8 mouse cellular contexts compared by ENCODE assay signal in the genomic region with DNA sequence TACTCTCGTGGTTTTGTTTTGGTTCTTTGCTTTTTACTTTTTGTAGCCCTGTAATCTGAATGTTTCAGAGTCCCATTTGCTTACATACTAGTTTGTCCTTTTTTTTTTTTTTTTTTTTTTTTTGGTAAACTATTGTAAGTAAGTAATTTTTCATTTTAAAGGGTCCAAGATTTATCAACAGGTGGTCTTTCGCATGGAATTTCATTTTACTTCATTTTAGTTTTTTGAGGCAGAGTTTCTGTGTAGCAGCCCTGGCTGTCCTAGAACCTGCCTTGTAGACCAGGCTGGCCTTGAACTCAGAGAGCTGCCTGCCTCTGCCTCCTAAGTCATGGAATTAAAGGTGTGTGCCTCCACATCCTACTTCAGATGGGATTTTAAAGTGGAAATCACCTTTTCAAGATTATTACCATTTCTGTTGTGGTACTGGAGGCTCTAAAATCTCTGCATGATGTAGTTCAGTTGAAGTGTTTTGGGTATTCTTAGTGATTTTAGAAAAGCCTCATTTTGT. TPM values are rescaled to one million over a fixed set of nuclear protein-coding genes. Genes with fewer than 3 reads are reported as not detected.
A peak's percentile ranks its signal among the peaks of the same experiment; 100 is the strongest.
DNase-seq lines count a peak whose midpoint lies in the region; ATAC-seq and TF ChIP-seq lines count a peak whose summit lies in the region.

No protein-coding gene starts in this region.

- no peak for DNase-seq in kidney, adult 8-10 months
- DNase-seq in retina, embryonic 14.5 days (ENCODE audit: low spot score): no peak
- no peak for DNase-seq in urinary bladder, postnatal 10 days (ENCODE audit: low spot score)
- no peak for DNase-seq in gastrocnemius, postnatal 4 days (ENCODE audit: low spot score in 2 of 2)

- TF ChIP-seq POLR2A in bone marrow, adult 2 months (IDR thresholded peaks at IDR 0.05; ENCODE audit: borderline replicate concordance, control insufficient read depth, low read depth, low read length): no peak

- H3K9ac ChIP-seq in kidney, embryonic 15.5 days: 0 out of 2 replicates have a peak overlapping the region, but pooled peaks have one; percentile 74
- no peak overlapping the region for H3K9ac ChIP-seq in hindbrain, embryonic 15.5 days
- no peak overlapping the region for H3K9ac ChIP-seq in midbrain, embryonic 15.5 days

- peak overlapping the region; percentile 97; the same call in 1 of the 2 replicates for H3K27ac ChIP-seq in kidney, embryonic 15.5 days
- no peak overlapping the region for H3K27ac ChIP-seq in bone marrow, adult 2 months (ENCODE audit: control insufficient read depth, insufficient read depth, low read depth, low read length, poor library complexity)
- H3K27ac ChIP-seq in hindbrain, embryonic 15.5 days (replicated peaks): no peak overlapping the region
- H3K27ac ChIP-seq in midbrain, embryonic 15.5 days: no peak overlapping the region

- no peaks in the 10 kb centered on the region for H3K9me3 ChIP-seq in kidney, embryonic 15.5 days (replicated peaks)
- H3K9me3 ChIP-seq in hindbrain, embryonic 15.5 days: no peaks in the 10 kb centered on the region
- no peaks in the 10 kb centered on the region for H3K9me3 ChIP-seq in midbrain, embryonic 15.5 days

- WGBS in kidney, embryonic 15.5 days: 45% methylated on average over 2 of the region's 2 CpGs
- 43% methylated on average over 2 of the region's 2 CpGs for WGBS in bone marrow, adult 2 months
- 50% methylated on average over 2 of the region's 2 CpGs for WGBS in hindbrain, embryonic 15.5 days
- WGBS in midbrain, embryonic 15.5 days: 51% methylated on average over 2 of the region's 2 CpGs

- peaks cover 8% of the 10 kb centered on the region for H3K4me1 ChIP-seq in kidney, embryonic 15.5 days
- H3K4me1 ChIP-seq in bone marrow, adult 2 months (ENCODE audit: control insufficient read depth, insufficient read depth, low read length): no peaks in the 10 kb centered on the region; the same call in 1 of the 2 replicates
- H3K4me1 ChIP-seq in hindbrain, embryonic 15.5 days (replicated peaks): peaks cover 9% of the 10 kb centered on the region
- peaks cover 8% of the 10 kb centered on the region for H3K4me1 ChIP-seq in midbrain, embryonic 15.5 days

- no peak for ATAC-seq in kidney, embryonic 15.5 days (replicated peaks; ENCODE audit: low FRiP score)
- no peak for ATAC-seq in hindbrain, embryonic 15.5 days (ENCODE audit: low FRiP score, low read depth)
- ATAC-seq in midbrain, embryonic 15.5 days (replicated peaks): no peak

- peak overlapping the region; percentile 71 for H3K4me2 ChIP-seq in kidney, embryonic 15.5 days
- peak overlapping the region; percentile 65 for H3K4me2 ChIP-seq in hindbrain, embryonic 15.5 days
- H3K4me2 ChIP-seq in midbrain, embryonic 15.5 days: peak overlapping the region; percentile 79

- peak overlapping the region; percentile 89 for H3K4me3 ChIP-seq in kidney, embryonic 15.5 days (replicated peaks)
- peak overlapping the region; percentile 37 for H3K4me3 ChIP-seq in bone marrow, adult 2 months (replicated peaks; ENCODE audit: control insufficient read depth, low read depth, low read length)
- peak overlapping the region; percentile 90 for H3K4me3 ChIP-seq in hindbrain, embryonic 15.5 days
- peak overlapping the region; percentile 87 for H3K4me3 ChIP-seq in midbrain, embryonic 15.5 days

- TF ChIP-seq CTCF in bone marrow, adult 2 months (IDR thresholded peaks at IDR 0.05; ENCODE audit: control insufficient read depth, insufficient read depth, low read length): no peak

- no peaks in the 10 kb centered on the region for H3K27me3 ChIP-seq in kidney, embryonic 15.5 days
- H3K27me3 ChIP-seq in hindbrain, embryonic 15.5 days: no peaks in the 10 kb centered on the region
- H3K27me3 ChIP-seq in midbrain, embryonic 15.5 days (replicated peaks): no peaks in the 10 kb centered on the region

- peaks cover 14% of the 10 kb centered on the region; the same call in 1 of the 2 replicates for H3K36me3 ChIP-seq in kidney, embryonic 15.5 days
- H3K36me3 ChIP-seq in hindbrain, embryonic 15.5 days: no peaks in the 10 kb centered on the region
- no peaks in the 10 kb centered on the region for H3K36me3 ChIP-seq in midbrain, embryonic 15.5 days (replicated peaks)

RNA-seq across cellular contexts. Expression of a gene that starts 2.2 kb away (rescaled TPM):
- 23.9 and 25.9 TPM in 2 replicates for polyA plus RNA-seq in kidney, embryonic 15.5 days (2015; fragmentation: Nextera tagmentation; extraction: Ambion mirVana)
- 7.6 and 22.4 TPM in 2 replicates for polyA plus RNA-seq in bone marrow, adult 2 months (2011; ENCODE audit: insufficient read depth, insufficient read length, low replicate concordance, missing spikeins)
- polyA plus RNA-seq in hindbrain, embryonic 15.5 days (2015; fragmentation: Nextera tagmentation; extraction: Ambion mirVana): 31.0 and 31.1 TPM in 2 replicates
- polyA plus RNA-seq in midbrain, embryonic 15.5 days (2015; fragmentation: Nextera tagmentation; extraction: Ambion mirVana): 30.4 and 33.2 TPM in 2 replicates
- 10 to 100 TPM; 25.6 to 28.0 TPM for total RNA-seq in gastrocnemius, postnatal 4 days (2021)

Comparison
In these comparisons a context has a peak if more than half of its experiments do, and no peak if none do; other contexts are left out.
1. H3K4me3 ChIP-seq: peak in every context shown above with its lines; median percentile 90 in hindbrain, embryonic 15.5 days; 89 in kidney, embryonic 15.5 days; 87 in midbrain, embryonic 15.5 days; 37 in bone marrow, adult 2 months.